Mouse (Mus musculus): ENCODE measurements around the gene Gopc. TPM values are rescaled to one million over a fixed set of nuclear protein-coding genes. Genes with fewer than 3 reads are reported as not detected.

The Gopc gene
- total and polyA plus RNA-seq, 2 experiments = 3.7 to 14.9 TPM

- H3K79me2 ChIP-seq (ENCODE audit: control insufficient read depth, insufficient read depth, low read length) = no peaks in the 10 kb centered on the region
- H3K27me3 ChIP-seq (ENCODE audit: control insufficient read depth, insufficient read depth, low read length) = no peaks in the 10 kb centered on the region
- TF ChIP-seq POLR2A (IDR thresholded peaks at IDR 0.05; ENCODE audit: extremely low read depth, insufficient read depth, low read length) (no peak), CTCF (IDR thresholded peaks at IDR 0.05; ENCODE audit: low read depth, low read length) (no peak)
- no peak overlapping the region for H3K27ac ChIP-seq (replicated peaks; ENCODE audit: insufficient read depth, low read depth, low read length)
- H3K36me3 ChIP-seq (ENCODE audit: control insufficient read depth, insufficient read depth, low read length) = peaks cover 4% of the 10 kb centered on the region
- no peak overlapping the region for H3K4me3 ChIP-seq (ENCODE audit: insufficient read depth, low read depth, low read length)
- no peak for DNase-seq (ENCODE audit: extremely low read depth, low read depth, low spot score)
- peaks cover 2% of the 10 kb centered on the region for H3K4me1 ChIP-seq (ENCODE audit: control insufficient read depth, insufficient read depth, low read length)
- 88% methylated on average over 3 of the region's 3 CpGs for WGBS
- no peak overlapping the region for H3K9ac ChIP-seq (ENCODE audit: low read depth, low read length)
Measured at GRCm38 (mm10) chr10:52289261-52289660, 92.7 kb downstream of the Gopc start.

- TF ChIP-seq CTCF (IDR thresholded peaks at IDR 0.05; ENCODE audit: low read depth, low read length) (no peak), POLR2A (IDR thresholded peaks at IDR 0.05; ENCODE audit: extremely low read depth, insufficient read depth, low read length) (no peak)
- H3K4me3 ChIP-seq (ENCODE audit: insufficient read depth, low read depth, low read length) = no peak overlapping the region
- no peaks in the 10 kb centered on the region for H3K79me2 ChIP-seq (ENCODE audit: control insufficient read depth, insufficient read depth, low read length)
- no peaks in the 10 kb centered on the region for H3K4me1 ChIP-seq (ENCODE audit: control insufficient read depth, insufficient read depth, low read length)
- DNase-seq (ENCODE audit: extremely low read depth, low read depth, low spot score) = no peak
- no peak overlapping the region for H3K9ac ChIP-seq (ENCODE audit: low read depth, low read length)
- no peak overlapping the region for H3K27ac ChIP-seq (replicated peaks; ENCODE audit: insufficient read depth, low read depth, low read length)
- 94% methylated on average over 5 of the region's 5 CpGs for WGBS
- no peaks in the 10 kb centered on the region for H3K27me3 ChIP-seq (ENCODE audit: control insufficient read depth, insufficient read depth, low read length)
- peaks cover 4% of the 10 kb centered on the region for H3K36me3 ChIP-seq (ENCODE audit: control insufficient read depth, insufficient read depth, low read length)
Measured at GRCm38 (mm10) chr10:52287852-52288533, 93.9 kb downstream of the Gopc start.

Other genes with a start within 250 kb of the Gopc start
- not detected in 2 replicates for gene Ros1, start 186.9 kb downstream of the Gopc start, total RNA-seq (2014; rRNA removed)
- not detected in 2 replicates for gene Ros1, start 186.9 kb downstream of the Gopc start, polyA plus RNA-seq (2012; rRNA removed)
- 3.1 and 3.5 TPM in 2 replicates for gene Dcbld1, start 148.5 kb downstream of the Gopc start, total RNA-seq (2014; rRNA removed)
- gene Dcbld1, start 148.5 kb downstream of the Gopc start, polyA plus RNA-seq (2012; rRNA removed) = 2.0 and 2.3 TPM in 2 replicates
- not detected in 2 replicates for gene Gm26741, start 23.4 kb downstream of the Gopc start, total RNA-seq (2014; rRNA removed)
- gene Gm26741, start 23.4 kb downstream of the Gopc start, polyA plus RNA-seq (2012; rRNA removed) = not detected in 2 replicates
- gene Nepn, start 6.8 kb upstream of the Gopc start, total RNA-seq (2014; rRNA removed) = not detected in 2 replicates
- gene Nepn, start 6.8 kb upstream of the Gopc start, polyA plus RNA-seq (2012; rRNA removed) = not detected in 2 replicates
- 13.6 and 13.7 TPM in 2 replicates for gene Nus1, start 35.4 kb upstream of the Gopc start, total RNA-seq (2014; rRNA removed)
- 9.7 and 11.6 TPM in 2 replicates for gene Nus1, start 35.4 kb upstream of the Gopc start, polyA plus RNA-seq (2012; rRNA removed)

All from liver, adult 2 months (tissue).